Mouse (Mus musculus) neural tube, embryonic 14.5 days (tissue): ENCODE results near the gene Flrt2. TPM values are rescaled to one million over a fixed set of nuclear protein-coding genes. Genes with fewer than 3 reads are reported as not detected.
A peak's percentile ranks its signal among the peaks of the same experiment; 100 is the strongest.

Source experiments
- ATAC-seq: fragments of 200-750 bp; cut with Nextera tagmentation; 2 replicates; pipeline ENCODE4 v1.8.0; 2017; ENCODE audit warnings: low read depth, mild to moderate bottlenecking, moderate TSS enrichment, moderate library complexity
- H3K27ac ChIP-seq: fragments of 300-500 bp; sonication (generic); 2 replicates; pipeline ENCODE4 v1.5.1; 2014; ENCODE audit warnings: low read depth, mild to moderate bottlenecking, control low read depth, low read length, moderate library complexity, mixed read lengths
- H3K27me3 ChIP-seq: fragments of 300-500 bp; sonication (generic); 2 replicates; pipeline ENCODE4 v1.6.1; 2014; ENCODE audit warnings: low read length; ENCODE audit not compliant: control insufficient read depth, insufficient read depth
- H3K36me3 ChIP-seq: fragments of 300-500 bp; sonication (generic); 2 replicates; pipeline ENCODE4 v1.6.1; 2014; ENCODE audit warnings: low read length, mixed read lengths; ENCODE audit not compliant: control insufficient read depth, insufficient read depth
- H3K4me1 ChIP-seq: fragments of 300-500 bp; sonication (generic); 2 replicates; pipeline ENCODE4 v1.6.1; 2014; ENCODE audit warnings: low read length; ENCODE audit not compliant: control insufficient read depth, insufficient read depth
- H3K4me2 ChIP-seq: fragments of 300-500 bp; sonication (generic); 2 replicates; pipeline ENCODE4 v1.6.1; 2014; ENCODE audit warnings: mild to moderate bottlenecking, low read depth, low read length, control low read depth
- H3K4me3 ChIP-seq: fragments of 300-500 bp; sonication (generic); 2 replicates; pipeline ENCODE4 v1.5.1; 2014; ENCODE audit warnings: low read depth, low read length, control low read depth, mixed read lengths
- H3K9ac ChIP-seq: fragments of 300-500 bp; sonication (generic); replicated peaks from 2 replicates; pipeline ENCODE4 v1.6.1; 2014; ENCODE audit warnings: low read depth, mild to moderate bottlenecking, control low read depth, low read length, mixed read lengths
- H3K9me3 ChIP-seq: fragments of 300-500 bp; sonication (generic); 2 replicates; pipeline ENCODE4 v1.6.1; 2016; ENCODE audit warnings: low read length; ENCODE audit not compliant: control insufficient read depth
- WGBS: fragments of 180-500 bp; shearing (Covaris S2); extraction: QIAGEN DNeasy Blood & Tissue Kit; methylation state at CpG from one replicate; pipeline ENCODE4 v1.1.7; 2014; 5-methylcytosine and 5-hydroxymethylcytosine counted together
- polyA plus RNA-seq: library from polyadenylated mRNA; unstranded; fragments of >200 nt; fragmentation: Nextera tagmentation; extraction: Ambion mirVana; gene quantifications from 2 replicates; pipeline ENCODE4 v1.2.1, GENCODE M21; 2014

The Flrt2 gene
- polyA plus RNA-seq, 1 experiment from 2014 or later: 30.1 TPM

- Histone ChIP-seq H3K27me3 (no peaks in the 10 kb centered on the region), H3K27ac (no peak overlapping the region), H3K36me3 (no peaks in the 10 kb centered on the region), H3K4me3 (no peak overlapping the region), H3K9ac (no peak overlapping the region), H3K9me3 (no peaks in the 10 kb centered on the region), H3K4me2 (no peak overlapping the region), H3K4me1 (0 out of 2 replicates have a peak, but pooled peaks cover 8% of the 10 kb centered on the region)
- no peak for ATAC-seq
- WGBS: 73% methylated on average over 11 of the region's 11 CpGs
Observed at GRCm38 (mm10) chr12:95741296-95741695, 49.3 kb downstream of the Flrt2 start.

GRCm38 (mm10) chr12:95744307-95744706 lies 52.3 kb downstream of the Flrt2 start:
- 44% methylated on average over 4 of the region's 4 CpGs for WGBS
- no peak overlapping the region for H3K9ac ChIP-seq
- peak; percentile 72 for ATAC-seq

GRCm38 (mm10) chr12:95746856-95747579 lies 55.0 kb downstream of the Flrt2 start:
- no peak overlapping the region for H3K4me3 ChIP-seq
- WGBS: 81% methylated on average over 10 of the region's 10 CpGs
- H3K36me3 ChIP-seq: no peaks in the 10 kb centered on the region
- no peaks in the 10 kb centered on the region for H3K27me3 ChIP-seq
- H3K9me3 ChIP-seq: no peaks in the 10 kb centered on the region
- no peak for ATAC-seq
- no peak overlapping the region for H3K4me2 ChIP-seq
- no peak overlapping the region for H3K9ac ChIP-seq
- 0 out of 2 replicates have a peak, but pooled peaks cover 4% of the 10 kb centered on the region for H3K4me1 ChIP-seq
- no peak overlapping the region for H3K27ac ChIP-seq

More at GRCm38 (mm10) chr12:95744307-95744706, 52.3 kb downstream of the Flrt2 start:
- H3K27ac ChIP-seq: 0 out of 2 replicates have a peak overlapping the region, but pooled peaks have one; percentile 22
- no peak overlapping the region for H3K4me3 ChIP-seq
- H3K9me3 ChIP-seq: no peaks in the 10 kb centered on the region
- H3K27me3 ChIP-seq: no peaks in the 10 kb centered on the region
- H3K4me1 ChIP-seq: 0 out of 2 replicates have a peak, but pooled peaks cover 4% of the 10 kb centered on the region
- H3K4me2 ChIP-seq: no peak overlapping the region
- no peaks in the 10 kb centered on the region for H3K36me3 ChIP-seq

- Histone ChIP-seq H3K9ac (no peak overlapping the region), H3K4me3 (no peak overlapping the region), H3K27me3 (no peaks in the 10 kb centered on the region), H3K4me1 (0 out of 2 replicates have a peak, but pooled peaks cover 4% of the 10 kb centered on the region), H3K36me3 (no peaks in the 10 kb centered on the region), H3K9me3 (no peaks in the 10 kb centered on the region), H3K27ac (no peak overlapping the region), H3K4me2 (no peak overlapping the region)
- 90% methylated on average over 2 of the region's 2 CpGs for WGBS
- ATAC-seq: no peak
Observed at GRCm38 (mm10) chr12:95748760-95749159, 56.7 kb downstream of the Flrt2 start.

- no peaks in the 10 kb centered on the region for H3K9me3 ChIP-seq
- H3K27ac ChIP-seq: no peak overlapping the region
- H3K4me1 ChIP-seq: 0 out of 2 replicates have a peak, but pooled peaks cover 2% of the 10 kb centered on the region
- H3K36me3 ChIP-seq: no peaks in the 10 kb centered on the region
- H3K9ac ChIP-seq: no peak overlapping the region
- no peak overlapping the region for H3K4me2 ChIP-seq
- H3K4me3 ChIP-seq: no peak overlapping the region
- H3K27me3 ChIP-seq: no peaks in the 10 kb centered on the region
- ATAC-seq: no peak
- WGBS: 87% methylated on average over 2 of the region's 2 CpGs
Observed at GRCm38 (mm10) chr12:95749248-95749647, 57.2 kb downstream of the Flrt2 start.

GRCm38 (mm10) chr12:95759212-95759746 lies 67.3 kb downstream of the Flrt2 start:
- H3K9me3 ChIP-seq: no peaks in the 10 kb centered on the region
- H3K4me1 ChIP-seq: no peaks in the 10 kb centered on the region
- H3K4me3 ChIP-seq: no peak overlapping the region
- no peaks in the 10 kb centered on the region for H3K36me3 ChIP-seq
- H3K4me2 ChIP-seq: no peak overlapping the region
- 92% methylated on average over 5 of the region's 5 CpGs for WGBS
- ATAC-seq: no peak
- H3K27me3 ChIP-seq: no peaks in the 10 kb centered on the region
- H3K27ac ChIP-seq: no peak overlapping the region
- H3K9ac ChIP-seq: no peak overlapping the region

GRCm38 (mm10) chr12:95765255-95765654 lies 73.2 kb downstream of the Flrt2 start:
- no peak overlapping the region for H3K4me3 ChIP-seq
- H3K27me3 ChIP-seq: no peaks in the 10 kb centered on the region
- no peak for ATAC-seq
- H3K9ac ChIP-seq: no peak overlapping the region
- WGBS: 93% methylated on average over 4 of the region's 4 CpGs
- H3K27ac ChIP-seq: no peak overlapping the region
- no peaks in the 10 kb centered on the region for H3K36me3 ChIP-seq
- no peak overlapping the region for H3K4me2 ChIP-seq
- H3K9me3 ChIP-seq: no peaks in the 10 kb centered on the region
- no peaks in the 10 kb centered on the region for H3K4me1 ChIP-seq

GRCm38 (mm10) chr12:95769041-95769440 lies 77.0 kb downstream of the Flrt2 start:
- 75% methylated on average over 2 of the region's 2 CpGs for WGBS
- no peak for ATAC-seq
- H3K9me3 ChIP-seq: no peaks in the 10 kb centered on the region

GRCm38 (mm10) chr12:95770251-95770650 lies 78.2 kb downstream of the Flrt2 start:
- 78% methylated on average over 3 of the region's 3 CpGs for WGBS
- no peaks in the 10 kb centered on the region for H3K27me3 ChIP-seq
- H3K36me3 ChIP-seq: no peaks in the 10 kb centered on the region
- no peak overlapping the region for H3K4me2 ChIP-seq
- no peak overlapping the region for H3K9ac ChIP-seq
- no peaks in the 10 kb centered on the region for H3K4me1 ChIP-seq
- no peak overlapping the region for H3K4me3 ChIP-seq
- no peaks in the 10 kb centered on the region for H3K9me3 ChIP-seq
- H3K27ac ChIP-seq: no peak overlapping the region
- ATAC-seq: no peak

More at GRCm38 (mm10) chr12:95769041-95769440, 77.0 kb downstream of the Flrt2 start:
- H3K4me1 ChIP-seq: no peaks in the 10 kb centered on the region
- H3K9ac ChIP-seq: no peak overlapping the region
- no peak overlapping the region for H3K4me3 ChIP-seq
- no peak overlapping the region for H3K4me2 ChIP-seq
- H3K27me3 ChIP-seq: no peaks in the 10 kb centered on the region
- no peaks in the 10 kb centered on the region for H3K36me3 ChIP-seq
- no peak overlapping the region for H3K27ac ChIP-seq
